Mouse (Mus musculus) embryonic facial prominence, embryonic 13.5 days (tissue): ENCODE measurements at regions not wholly inside any gene's neighbourhood (a gene's known extent, or its start where the extent isn't known, plus 50 kb on each side); places are given as distances from the start of the nearest gene placed in this dataset.

ENCODE experiments used
- ATAC-seq: fragments of 200-750 bp; cut with Nextera tagmentation; 2 replicates; pipeline ENCODE4 v1.8.0; 2017; ENCODE audit warnings: low read depth; ENCODE audit not compliant: insufficient number of reproducible peaks, insufficient read depth, low FRiP score, low TSS enrichment
- H3K27ac ChIP-seq: fragments of 300-500 bp; sonication (generic); 2 replicates; pipeline ENCODE4 v1.5.1; 2015; ENCODE audit warnings: moderate library complexity, mild to moderate bottlenecking, inconsistent platforms
- H3K27me3 ChIP-seq: fragments of 300-500 bp; sonication (generic); 2 replicates; pipeline ENCODE4 v1.6.1; 2015; ENCODE audit warnings: mild to moderate bottlenecking, inconsistent platforms
- H3K36me3 ChIP-seq: fragments of 300-500 bp; sonication (generic); 2 replicates; pipeline ENCODE4 v1.6.1; 2015; ENCODE audit warnings: mild to moderate bottlenecking, inconsistent platforms
- H3K4me1 ChIP-seq: fragments of 300-500 bp; sonication (generic); 2 replicates; pipeline ENCODE4 v1.6.1; 2015; ENCODE audit warnings: inconsistent platforms
- H3K4me2 ChIP-seq: fragments of 300-500 bp; sonication (generic); 2 replicates; pipeline ENCODE4 v1.6.1; 2015; ENCODE audit warnings: moderate library complexity, mild to moderate bottlenecking, inconsistent platforms
- H3K4me3 ChIP-seq: fragments of 300-500 bp; sonication (generic); 2 replicates; pipeline ENCODE4 v1.5.1; 2015; ENCODE audit warnings: mild to moderate bottlenecking, inconsistent platforms
- H3K9ac ChIP-seq: fragments of 300-500 bp; sonication (generic); 2 replicates; pipeline ENCODE4 v1.6.1; 2015; ENCODE audit warnings: mild to moderate bottlenecking, inconsistent platforms
- H3K9me3 ChIP-seq: fragments of 300-500 bp; sonication (generic); 2 replicates; pipeline ENCODE4 v1.6.1; 2016; ENCODE audit warnings: inconsistent platforms
- WGBS: fragments of 180-500 bp; shearing (Covaris S2); methylation state at CpG from one replicate; pipeline ENCODE4 v1.1.7; 2015; ENCODE audit warnings: mixed read lengths; 5-methylcytosine and 5-hydroxymethylcytosine counted together

DNA sequence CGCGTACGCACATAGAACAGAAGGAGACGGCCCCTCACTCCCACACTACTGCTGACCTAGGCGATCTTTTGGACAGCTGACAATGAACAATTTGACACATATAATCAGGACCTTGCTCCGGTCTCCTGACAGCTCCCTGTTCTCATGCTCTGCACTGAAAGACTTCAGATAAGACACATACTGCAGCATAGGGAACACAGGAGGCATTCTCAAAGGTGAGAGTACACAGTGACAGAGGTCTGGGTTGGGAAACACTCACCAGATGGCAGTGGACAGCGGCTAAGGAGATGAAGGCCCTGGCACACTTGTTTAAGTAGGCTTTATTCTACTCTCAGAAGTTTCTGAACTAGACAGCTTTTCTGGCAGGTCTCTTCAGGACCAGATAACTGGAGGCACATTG lies 156.9 kb downstream of the Kctd12 start:
- Histone ChIP-seq H3K36me3 (no peaks in the 10 kb centered on the region), H3K27me3 (no peaks in the 10 kb centered on the region), H3K27ac (no peak overlapping the region), H3K4me2 (no peak overlapping the region), H3K4me1 (no peaks in the 10 kb centered on the region), H3K9me3 (no peaks in the 10 kb centered on the region), H3K9ac (no peak overlapping the region), H3K4me3 (no peak overlapping the region)
- ATAC-seq = no peak
- WGBS = 92% methylated on average over 7 of the region's 7 CpGs

DNA sequence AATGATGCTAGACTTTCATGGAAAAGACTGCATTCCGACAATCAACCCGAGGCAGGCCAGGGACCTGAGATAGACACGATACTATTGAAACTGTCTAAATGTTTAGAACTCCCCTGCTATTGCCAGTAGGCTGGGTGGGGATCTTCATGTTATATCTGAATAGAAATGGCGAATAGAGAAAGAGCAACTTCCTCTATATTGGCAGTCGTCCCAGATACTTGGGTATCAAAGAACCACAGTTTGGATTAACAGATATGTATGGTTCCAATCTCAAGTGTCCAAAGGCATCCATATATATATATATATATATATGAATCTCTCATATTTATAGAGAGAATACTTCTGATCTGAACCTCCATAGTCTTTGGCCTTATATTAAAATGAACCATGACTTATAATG lies 161.8 kb downstream of the Kctd12 start:
- Histone ChIP-seq H3K36me3 (no peaks in the 10 kb centered on the region), H3K4me2 (no peak overlapping the region), H3K4me3 (no peak overlapping the region), H3K9ac (no peak overlapping the region), H3K9me3 (no peaks in the 10 kb centered on the region), H3K27ac (no peak overlapping the region), H3K4me1 (no peaks in the 10 kb centered on the region), H3K27me3 (no peaks in the 10 kb centered on the region)
- 82% methylated on average over 5 of the region's 5 CpGs for WGBS
- ATAC-seq = no peak

DNA sequence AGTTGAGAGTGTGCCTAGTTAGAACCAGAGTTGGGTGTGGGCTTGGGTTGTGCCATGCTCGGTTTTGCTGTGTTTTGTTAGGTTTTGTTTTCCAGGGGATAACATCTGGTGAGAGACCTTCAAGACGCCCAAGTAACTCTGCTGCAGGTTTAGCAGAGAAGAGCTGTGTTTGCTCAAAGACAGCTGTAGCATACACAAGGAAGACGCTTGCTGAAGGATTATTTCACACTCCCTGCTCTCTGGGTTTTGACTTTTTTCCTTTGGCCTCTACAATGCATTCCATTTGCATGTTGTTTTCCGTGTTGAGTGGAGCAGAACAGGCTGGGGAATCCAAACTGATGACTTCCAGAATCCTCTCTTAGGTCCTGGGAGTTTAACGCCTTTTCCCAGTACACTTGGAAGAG lies 170.8 kb downstream of the Kctd12 start:
- Histone ChIP-seq H3K36me3 (no peaks in the 10 kb centered on the region), H3K27ac (peak overlapping the region; percentile 51; the same call in 1 of the 2 replicates), H3K9me3 (no peaks in the 10 kb centered on the region), H3K4me2 (peak overlapping the region; percentile 28), H3K9ac (no peak overlapping the region), H3K27me3 (no peaks in the 10 kb centered on the region), H3K4me1 (peaks cover 20% of the 10 kb centered on the region), H3K4me3 (no peak overlapping the region)
- ATAC-seq = no peak
- 24% methylated on average over 5 of the region's 5 CpGs for WGBS

DNA sequence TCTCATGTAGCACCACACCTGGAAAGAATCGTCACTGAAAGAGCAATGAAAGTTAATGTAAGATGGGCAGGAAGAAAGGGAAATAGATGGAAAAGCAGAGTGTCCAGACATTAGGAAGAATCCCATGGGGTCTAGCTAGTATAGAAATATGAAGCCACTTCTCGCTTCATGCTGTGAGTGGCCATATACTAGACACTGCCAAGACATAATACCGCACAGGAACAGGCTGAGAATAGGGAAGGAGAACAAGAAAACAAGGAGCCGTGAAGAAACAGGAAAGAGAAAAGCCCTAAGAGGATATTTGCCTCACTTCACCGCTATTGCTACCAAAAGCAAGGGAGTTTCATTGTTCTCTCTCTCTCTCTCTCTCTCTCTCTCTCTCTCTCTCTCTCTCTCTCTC lies 171.4 kb downstream of the Kctd12 start:
- WGBS = 32% methylated on average over 5 of the region's 5 CpGs
- H3K27me3 ChIP-seq = no peaks in the 10 kb centered on the region
- no peak overlapping the region for H3K9ac ChIP-seq
- no peak for ATAC-seq
- H3K36me3 ChIP-seq = no peaks in the 10 kb centered on the region
- no peaks in the 10 kb centered on the region for H3K9me3 ChIP-seq
- peak overlapping the region; percentile 28 for H3K4me2 ChIP-seq
- no peak overlapping the region for H3K4me3 ChIP-seq
- peaks cover 27% of the 10 kb centered on the region for H3K4me1 ChIP-seq
- peak overlapping the region; percentile 51; the same call in 1 of the 2 replicates for H3K27ac ChIP-seq

DNA sequence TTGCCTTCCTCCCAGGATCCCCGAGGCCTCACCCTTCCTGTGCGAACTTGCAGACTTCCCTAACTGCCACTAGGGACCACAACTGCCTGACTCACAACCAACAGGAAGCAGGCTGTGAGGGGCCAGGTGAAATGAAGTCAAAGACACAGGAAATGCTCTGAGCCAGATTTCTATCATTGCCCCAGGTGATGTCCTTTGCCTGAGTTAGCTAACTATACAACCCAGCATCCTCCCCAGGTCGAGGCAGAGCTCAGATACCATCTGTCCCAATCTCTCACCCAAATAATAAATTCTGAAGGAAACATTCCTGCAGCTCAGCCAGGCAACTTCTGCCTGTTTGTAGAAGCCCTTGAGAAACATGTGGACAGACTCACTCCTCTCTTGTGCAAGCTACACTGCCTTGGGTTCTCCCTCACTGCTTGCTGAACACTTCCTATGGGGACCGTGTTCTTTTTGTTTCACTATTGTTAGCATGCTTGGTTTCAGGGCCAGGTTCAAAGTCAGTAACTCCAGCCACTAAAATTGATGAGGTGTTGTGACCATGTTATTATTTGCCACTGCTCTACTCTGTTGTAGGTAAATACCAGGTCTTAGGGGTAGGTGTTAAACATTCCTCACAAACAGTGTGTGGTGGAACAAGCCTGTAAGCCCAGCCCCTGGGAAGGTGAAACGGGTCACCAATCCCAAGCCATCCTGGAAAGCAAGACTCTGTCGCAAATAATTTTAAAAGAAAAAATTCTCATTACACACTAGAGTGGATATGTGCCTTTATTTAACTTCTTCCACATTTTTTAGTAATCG lies 172.1 kb downstream of the Kctd12 start:
- Histone ChIP-seq H3K4me2 (no peak overlapping the region), H3K4me3 (no peak overlapping the region), H3K4me1 (peaks cover 29% of the 10 kb centered on the region), H3K27ac (peak overlapping the region; percentile 11; the same call in 1 of the 2 replicates), H3K9ac (no peak overlapping the region), H3K36me3 (no peaks in the 10 kb centered on the region), H3K9me3 (no peaks in the 10 kb centered on the region), H3K27me3 (no peaks in the 10 kb centered on the region)
- no peak for ATAC-seq
- WGBS = 53% methylated on average over 7 of the region's 7 CpGs

DNA sequence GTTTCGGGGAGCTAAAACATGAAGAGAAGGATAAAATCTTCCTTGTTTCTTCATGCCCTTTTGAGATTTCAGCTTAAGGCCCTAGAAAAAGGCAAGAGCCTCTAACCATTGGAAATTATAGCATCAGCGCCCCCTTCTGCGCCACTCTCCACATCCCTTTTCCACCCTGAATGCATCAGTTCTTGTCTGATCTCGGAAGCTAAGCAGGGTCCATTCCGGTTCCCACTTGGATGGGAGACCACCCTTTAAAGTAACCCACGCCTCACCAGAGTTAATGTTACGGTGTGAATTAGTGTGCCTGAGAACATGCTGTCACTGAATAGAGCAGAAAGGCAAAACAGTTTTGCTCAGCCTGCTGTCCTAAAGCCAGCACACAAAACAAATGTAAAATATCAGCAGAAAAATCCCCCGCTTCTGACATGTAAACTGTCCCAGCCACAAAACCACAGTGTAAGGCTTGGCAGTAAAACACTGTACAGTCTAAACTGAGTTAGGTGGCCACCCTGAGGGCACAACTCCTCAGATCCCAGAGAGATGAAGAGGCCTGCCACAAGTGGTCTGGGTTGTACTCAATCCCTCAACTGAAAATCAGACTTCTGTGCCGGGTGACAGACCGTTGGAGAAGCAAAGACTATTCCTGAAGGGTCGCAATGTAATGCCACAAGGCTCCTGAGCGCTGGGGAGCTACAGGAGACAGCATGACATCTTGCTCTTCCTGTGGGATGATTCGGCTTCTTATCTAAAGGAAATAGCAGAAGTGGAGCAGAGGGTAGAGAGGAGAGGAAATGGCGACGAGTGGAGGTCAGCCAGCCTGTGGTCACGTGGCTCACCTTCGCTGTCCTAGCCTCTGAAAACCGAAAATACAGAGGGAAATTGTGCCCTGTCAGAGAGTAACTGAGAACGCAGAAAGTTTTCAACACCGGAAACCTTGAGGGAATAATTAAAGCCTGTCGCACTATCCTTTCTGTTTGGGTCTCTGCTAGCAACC lies 176.2 kb downstream of the Kctd12 start:
- Histone ChIP-seq H3K27me3 (no peaks in the 10 kb centered on the region), H3K27ac (peak overlapping the region; percentile 49), H3K9me3 (no peaks in the 10 kb centered on the region), H3K9ac (no peak overlapping the region), H3K36me3 (no peaks in the 10 kb centered on the region), H3K4me1 (peaks cover 20% of the 10 kb centered on the region), H3K4me2 (peak overlapping the region; percentile 40), H3K4me3 (no peak overlapping the region)
- ATAC-seq = 0 out of 2 replicates have a peak, but pooled peaks have one; percentile 20
- WGBS = 39% methylated on average over 21 of the region's 21 CpGs

DNA sequence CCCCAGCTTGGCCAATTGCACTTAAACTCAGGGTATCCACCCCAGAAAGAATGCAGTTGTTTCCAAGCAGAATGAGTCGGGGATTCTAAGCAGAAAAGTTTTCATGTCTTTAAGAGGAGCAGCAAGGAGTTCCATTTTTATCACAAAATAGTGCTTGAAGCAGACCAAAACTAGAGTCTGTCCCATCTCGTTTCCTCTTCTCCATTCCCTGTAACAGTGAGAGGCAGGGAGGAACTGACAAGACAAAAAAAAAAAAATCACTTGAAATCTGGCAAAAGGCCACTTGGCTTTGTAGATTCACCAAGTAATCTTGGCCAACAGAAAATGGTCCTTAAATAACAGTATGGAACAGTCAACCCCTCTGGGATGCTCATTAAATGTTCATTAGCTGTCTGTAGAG lies 186.8 kb downstream of the Kctd12 start:
- no peaks in the 10 kb centered on the region for H3K27me3 ChIP-seq
- H3K27ac ChIP-seq = no peak overlapping the region
- WGBS = 87% methylated on average over 2 of the region's 2 CpGs
- no peaks in the 10 kb centered on the region for H3K4me1 ChIP-seq
- no peak for ATAC-seq
- no peaks in the 10 kb centered on the region for H3K36me3 ChIP-seq
- H3K9me3 ChIP-seq = no peaks in the 10 kb centered on the region
- no peak overlapping the region for H3K4me2 ChIP-seq
- no peak overlapping the region for H3K9ac ChIP-seq
- H3K4me3 ChIP-seq = no peak overlapping the region

DNA sequence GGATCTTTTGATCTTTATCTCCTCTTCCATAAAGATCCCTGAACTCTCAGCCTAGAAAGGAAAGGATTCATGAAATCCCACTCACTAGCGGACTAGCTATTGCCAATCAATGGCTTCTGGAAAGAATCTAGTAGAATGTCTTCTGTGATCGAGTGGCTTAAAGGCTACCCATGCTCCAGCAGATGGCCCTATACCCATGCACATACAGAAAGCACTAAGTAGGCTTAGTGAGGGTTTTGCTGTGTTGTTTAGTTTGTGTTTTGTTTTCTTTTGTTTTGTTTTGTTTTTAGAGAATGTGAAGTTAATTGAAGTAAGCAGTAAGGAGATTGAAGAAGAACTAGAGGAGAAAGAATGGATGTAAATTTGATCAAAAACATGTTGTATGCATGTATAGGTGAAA lies 187.5 kb downstream of the Kctd12 start:
- Histone ChIP-seq H3K27me3 (no peaks in the 10 kb centered on the region), H3K27ac (no peak overlapping the region), H3K36me3 (no peaks in the 10 kb centered on the region), H3K4me3 (no peak overlapping the region), H3K4me1 (no peaks in the 10 kb centered on the region), H3K9ac (no peak overlapping the region), H3K9me3 (no peaks in the 10 kb centered on the region), H3K4me2 (no peak overlapping the region)
- ATAC-seq = no peak
- 89% methylated on average over 2 of the region's 2 CpGs for WGBS

DNA sequence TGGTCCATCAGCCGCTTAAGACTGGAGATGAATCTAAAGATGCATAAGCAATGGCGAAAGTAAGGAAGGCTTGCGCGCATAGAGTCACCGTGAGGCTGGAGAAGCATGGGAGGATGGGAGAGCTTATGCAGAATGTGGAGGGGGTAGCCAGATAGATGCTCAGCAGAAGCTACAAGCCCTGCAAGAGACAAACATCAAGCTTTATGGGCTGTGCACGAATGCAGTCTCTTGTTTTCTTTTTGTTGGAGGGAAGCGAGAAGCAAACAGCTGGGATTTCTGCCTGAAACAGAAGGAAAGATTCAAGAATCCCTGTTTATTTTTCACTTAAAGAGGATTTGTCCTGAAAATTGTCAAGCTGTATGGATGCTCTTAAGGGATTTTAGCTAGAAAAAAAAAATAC lies 188.7 kb downstream of the Kctd12 start:
- H3K4me1 ChIP-seq = no peaks in the 10 kb centered on the region
- no peak overlapping the region for H3K4me3 ChIP-seq
- H3K27me3 ChIP-seq = no peaks in the 10 kb centered on the region
- no peak overlapping the region for H3K4me2 ChIP-seq
- ATAC-seq = no peak
- no peaks in the 10 kb centered on the region for H3K36me3 ChIP-seq
- no peaks in the 10 kb centered on the region for H3K9me3 ChIP-seq
- H3K27ac ChIP-seq = no peak overlapping the region
- H3K9ac ChIP-seq = no peak overlapping the region
- 88% methylated on average over 7 of the region's 7 CpGs for WGBS

DNA sequence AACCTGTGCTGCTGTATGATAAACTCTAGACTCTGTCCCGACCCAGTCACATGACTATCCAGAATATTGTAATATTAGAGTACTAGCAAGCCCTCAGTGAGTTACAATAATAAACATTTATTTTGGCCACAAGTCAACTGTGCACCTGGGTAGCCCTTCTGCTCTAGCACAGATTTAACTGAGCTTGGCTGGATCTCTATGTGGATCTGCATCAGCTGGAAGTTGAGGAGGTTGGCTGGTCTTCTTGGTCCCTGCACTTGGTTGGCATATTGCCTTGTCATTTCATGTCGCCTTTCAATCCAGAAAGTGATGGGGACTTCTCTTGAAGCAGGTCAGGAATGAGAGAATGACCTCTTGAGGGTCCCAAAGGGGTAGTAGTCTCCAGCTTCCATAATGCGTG lies 191.5 kb downstream of the Kctd12 start:
- no peak overlapping the region for H3K4me2 ChIP-seq
- H3K4me3 ChIP-seq = no peak overlapping the region
- H3K36me3 ChIP-seq = no peaks in the 10 kb centered on the region
- no peak overlapping the region for H3K9ac ChIP-seq
- no peaks in the 10 kb centered on the region for H3K27me3 ChIP-seq
- no peak overlapping the region for H3K27ac ChIP-seq
- 89% methylated on average over 3 of the region's 3 CpGs for WGBS
- H3K9me3 ChIP-seq = no peaks in the 10 kb centered on the region
- no peaks in the 10 kb centered on the region for H3K4me1 ChIP-seq
- ATAC-seq = no peak

DNA sequence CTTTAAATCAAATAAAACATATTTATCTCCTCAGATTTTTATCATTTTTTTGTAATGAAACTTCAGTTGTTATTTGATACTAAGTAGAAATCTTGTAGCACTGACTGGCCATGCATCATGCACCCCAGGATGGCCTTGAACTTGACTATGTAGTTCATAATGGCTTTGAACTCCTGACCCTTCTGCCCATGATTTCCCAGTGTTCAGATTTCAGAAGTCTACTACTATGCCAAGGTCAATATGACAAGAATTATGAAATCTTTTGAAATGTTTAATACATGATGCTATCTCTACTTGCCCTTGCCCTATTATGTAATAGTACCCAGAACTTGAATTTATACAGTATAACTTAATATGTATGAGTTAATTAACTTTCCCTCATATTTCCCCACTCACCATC lies 200.2 kb downstream of the Kctd12 start:
- Histone ChIP-seq H3K4me1 (no peaks in the 10 kb centered on the region), H3K36me3 (no peaks in the 10 kb centered on the region), H3K4me3 (no peak overlapping the region), H3K27me3 (no peaks in the 10 kb centered on the region), H3K9me3 (no peaks in the 10 kb centered on the region), H3K9ac (no peak overlapping the region), H3K27ac (no peak overlapping the region), H3K4me2 (no peak overlapping the region)
- ATAC-seq = no peak

DNA sequence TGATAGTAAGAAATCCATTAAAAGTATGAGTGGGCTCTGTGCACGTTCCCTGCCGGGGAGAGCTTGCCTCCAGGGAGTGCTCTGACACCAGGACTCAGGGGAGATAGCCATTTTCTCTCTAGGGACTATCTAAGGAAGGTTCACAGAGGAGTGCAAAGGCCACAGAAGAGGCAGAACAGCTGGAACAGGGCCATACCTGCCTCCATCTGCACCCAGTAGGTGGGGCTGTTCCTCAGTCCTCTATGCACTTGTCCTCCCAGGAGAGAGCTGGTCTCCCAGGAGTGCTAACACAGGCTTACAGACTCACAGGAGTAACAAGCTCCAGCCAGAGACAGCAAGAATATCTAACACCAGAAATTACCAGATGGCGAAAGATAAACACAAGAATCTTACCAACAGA lies 212.7 kb downstream of the Kctd12 start:
- no peak overlapping the region for H3K4me2 ChIP-seq
- no peak overlapping the region for H3K4me3 ChIP-seq
- H3K4me1 ChIP-seq = no peaks in the 10 kb centered on the region
- H3K27ac ChIP-seq = no peak overlapping the region
- 72% methylated on average over 3 of the region's 3 CpGs for WGBS
- peaks cover 4% of the 10 kb centered on the region; the same call in 1 of the 2 replicates for H3K9me3 ChIP-seq
- no peak for ATAC-seq
- H3K36me3 ChIP-seq = no peaks in the 10 kb centered on the region
- no peaks in the 10 kb centered on the region for H3K27me3 ChIP-seq
- no peak overlapping the region for H3K9ac ChIP-seq
